Mouse (Mus musculus) spleen, adult 18-20 months (tissue): ENCODE measurements around the gene Axl.

ENCODE experiments used
- DNase-seq, 2 experiments: peaks; one replicate each; pipeline ENCODE4 v3.0.0; 2022; ENCODE audit warnings: mixed read lengths in 2 of 2

Axl gene

DNA sequence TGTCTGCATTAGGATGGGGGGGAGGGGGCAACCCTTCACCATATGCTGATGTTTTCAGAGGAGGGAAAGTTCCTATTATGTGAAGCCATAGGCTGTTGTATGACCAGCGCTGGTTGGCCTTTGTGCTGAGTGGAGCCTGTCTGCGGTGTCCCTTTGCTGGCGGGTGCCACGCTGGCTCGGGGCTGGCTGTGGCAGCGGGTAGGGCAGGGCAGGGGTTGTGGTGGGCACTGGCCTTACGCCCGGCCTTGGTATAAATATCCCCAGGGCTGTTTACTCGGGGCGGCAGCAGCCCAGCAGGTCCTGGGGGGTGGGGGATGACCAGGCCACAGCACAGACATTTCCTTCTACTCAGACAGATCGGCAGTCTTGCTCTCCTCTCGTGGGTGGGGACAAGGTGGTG is 78.5 kb downstream of the Axl start:
- no peak for DNase-seq

- no peak for DNase-seq
Measured at GRCm38 (mm10) chr7:25707581-25708292, 80.8 kb downstream of the Axl start.
